Mouse (Mus musculus): ENCODE measurements around the gene Bach1.

- no peak for TF ChIP-seq POLR2A (IDR thresholded peaks at IDR 0.05; ENCODE audit: low read depth, low read length)
- TF ChIP-seq CTCF (IDR thresholded peaks at IDR 0.05; ENCODE audit: borderline replicate concordance, insufficient read depth, low read length) = no peak
Observed at GRCm38 (mm10) chr16:87720851-87721409, 22.2 kb downstream of the Bach1 start.
